Mouse (Mus musculus) myocyte (in vitro differentiated cells): Measurements from ENCODE around the gene Aff3. TPM values are rescaled to one million over a fixed set of nuclear protein-coding genes. Genes with fewer than 3 reads are reported as not detected.

Source experiments
- H3K27me3 ChIP-seq: one replicate; pipeline ENCODE4 v1.6.1; 2011; ENCODE audit not compliant: control insufficient read depth, insufficient read depth, insufficient read length
- H3K36me3 ChIP-seq: one replicate; pipeline ENCODE4 v1.6.1; 2011; ENCODE audit not compliant: control insufficient read depth, insufficient read depth
- H3K4me2 ChIP-seq: one replicate; pipeline ENCODE4 v1.6.1; 2011; ENCODE audit warnings: low read depth, control low read depth
- H3K4me3 ChIP-seq: one replicate; pipeline ENCODE4 v1.5.1; 2011; ENCODE audit warnings: mild to moderate bottlenecking, control low read depth, moderate library complexity
- H3K79me2 ChIP-seq: one replicate; pipeline ENCODE4 v1.6.1; 2011; ENCODE audit not compliant: control insufficient read depth, insufficient read depth
- H3ac ChIP-seq: one replicate; pipeline ENCODE4 v1.6.1; 2011; ENCODE audit not compliant: control insufficient read depth, insufficient read length
- CEBPB ChIP-seq: IDR thresholded peaks from 2 replicates; pipeline ENCODE4 v1.6.1; 2011; ENCODE audit warnings: mild to moderate bottlenecking, moderate library complexity; ENCODE audit not compliant: poor library complexity, insufficient read depth, severe bottlenecking
- E2F4 ChIP-seq: IDR thresholded peaks from one replicate; pipeline ENCODE4 v1.6.1; 2011; ENCODE audit warnings: mild to moderate bottlenecking, control low read depth, moderate library complexity; ENCODE audit not compliant: insufficient read depth
- MAX ChIP-seq: IDR thresholded peaks from one replicate; pipeline ENCODE4 v1.6.1; 2011; ENCODE audit warnings: low read depth, mild to moderate bottlenecking, control low read depth
- MYOD1 ChIP-seq, 3 experiments: IDR thresholded peaks; one replicate each; pipeline ENCODE4 v1.6.1; 2011; ENCODE audit warnings: control low read depth in 2 of 3, low read depth in 2 of 3, mild to moderate bottlenecking in 2 of 3, moderate library complexity in 1 of 3; ENCODE audit not compliant: insufficient read length in 2 of 3, control insufficient read depth in 1 of 3
- MYOG ChIP-seq, 3 experiments: IDR thresholded peaks; one replicate each; pipeline ENCODE4 v1.6.1; 2011; ENCODE audit warnings: control low read depth in 2 of 3, low read depth in 2 of 3, mild to moderate bottlenecking in 2 of 3; ENCODE audit not compliant: insufficient read length in 2 of 3, control insufficient read depth in 1 of 3, insufficient read depth in 1 of 3
- POLR2A ChIP-seq: IDR thresholded peaks from one replicate; pipeline ENCODE4 v1.6.1; 2011; ENCODE audit warnings: low read depth, mild to moderate bottlenecking, control low read depth, moderate library complexity; ENCODE audit not compliant: insufficient read length
- POLR2AphosphoS2 ChIP-seq: IDR thresholded peaks from one replicate; pipeline ENCODE4 v1.6.1; 2011; ENCODE audit warnings: low read depth, control low read depth; ENCODE audit not compliant: insufficient read length
- REST ChIP-seq: IDR thresholded peaks from one replicate; pipeline ENCODE4 v1.6.1; 2011; ENCODE audit warnings: mild to moderate bottlenecking, control low read depth, moderate library complexity; ENCODE audit not compliant: insufficient read depth, insufficient read length
- SRF ChIP-seq: IDR thresholded peaks from one replicate; pipeline ENCODE4 v1.6.1; 2011; ENCODE audit warnings: low read depth; ENCODE audit not compliant: control insufficient read depth, insufficient read length
- TCF12 ChIP-seq: IDR thresholded peaks from one replicate; pipeline ENCODE4 v1.6.1; 2011; ENCODE audit warnings: mild to moderate bottlenecking, control low read depth; ENCODE audit not compliant: poor library complexity, insufficient read depth, severe bottlenecking
- TCF3 ChIP-seq: IDR thresholded peaks from one replicate; pipeline ENCODE4 v1.6.1; 2011; ENCODE audit warnings: low read depth, control low read depth; ENCODE audit not compliant: insufficient read length
- USF1 ChIP-seq: IDR thresholded peaks from one replicate; pipeline ENCODE4 v1.6.1; 2011; ENCODE audit warnings: low read depth, mild to moderate bottlenecking, control low read depth, moderate library complexity
- polyA plus RNA-seq: library from polyadenylated mRNA; unstranded; fragments of >200 nt; fragmentation: generic; extraction: Trizol; gene quantifications from one replicate; pipeline ENCODE4 v1.2.1, GENCODE M21; 2012; ENCODE audit warnings: missing spikeins

The Aff3 gene
- polyA plus RNA-seq, 1 experiment, result not detected

GRCm38 (mm10) chr1:38292851-38293250 is 371.9 kb downstream of the Aff3 start:
- H3ac ChIP-seq, result no peak overlapping the region
- H3K4me3 ChIP-seq, result no peak overlapping the region
- H3K27me3 ChIP-seq, result no peaks in the 10 kb centered on the region
- H3K79me2 ChIP-seq, result no peaks in the 10 kb centered on the region
- no peaks in the 10 kb centered on the region for H3K36me3 ChIP-seq
- TF ChIP-seq CEBPB, result no peak
- TF ChIP-seq REST, result no peak
- TF ChIP-seq POLR2A, result no peak
- TF ChIP-seq MAX, result no peak
- TF ChIP-seq TCF12, result no peak
- no peak for TF ChIP-seq MYOD1 (IDR thresholded peaks at IDR 0.05; ENCODE audit: control insufficient read depth in 1 of 3, insufficient read length in 2 of 3, low read depth in 2 of 3)
- no peak overlapping the region for H3K4me2 ChIP-seq

DNA sequence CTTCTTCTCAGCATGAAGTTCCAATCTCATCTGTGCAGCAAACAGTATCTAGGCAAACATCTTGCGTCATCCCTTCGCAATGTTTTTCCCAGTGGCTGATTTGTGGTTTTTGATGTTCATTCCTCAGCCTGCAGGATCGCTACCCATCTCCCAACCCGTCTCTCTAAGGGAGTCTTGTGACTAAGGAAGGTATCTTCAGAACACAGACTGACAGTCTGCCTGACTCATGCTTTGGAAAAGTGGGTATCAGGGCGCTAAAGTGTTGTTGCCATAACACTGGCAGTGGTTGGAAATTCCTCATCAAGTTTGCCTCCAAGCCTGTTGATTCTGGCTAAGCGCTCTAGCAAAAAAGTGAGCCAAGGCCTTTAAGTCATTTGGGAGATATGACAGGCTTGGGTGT is 372.8 kb downstream of the Aff3 start:
- no peak overlapping the region for H3K4me3 ChIP-seq
- H3K4me2 ChIP-seq, result no peak overlapping the region
- H3K36me3 ChIP-seq, result no peaks in the 10 kb centered on the region
- no peaks in the 10 kb centered on the region for H3K27me3 ChIP-seq
- no peaks in the 10 kb centered on the region for H3K79me2 ChIP-seq
- TF ChIP-seq SRF (no peak), TCF12 (no peak), MYOD1 (IDR thresholded peaks at IDR 0.05; ENCODE audit: control insufficient read depth in 1 of 3, insufficient read length in 2 of 3, low read depth in 2 of 3) (no peak), MAX (no peak), POLR2AphosphoS2 (no peak), CEBPB (no peak), E2F4 (no peak), REST (no peak), TCF3 (no peak), USF1 (no peak), MYOG (IDR thresholded peaks at IDR 0.05; ENCODE audit: control insufficient read depth in 1 of 3, insufficient read depth in 1 of 3, insufficient read length in 2 of 3, low read depth in 2 of 3) (no peak), POLR2A (no peak)
- H3ac ChIP-seq, result no peak overlapping the region

- TF ChIP-seq MYOD1 (IDR thresholded peaks at IDR 0.05; ENCODE audit: control insufficient read depth in 1 of 3, insufficient read length in 2 of 3, low read depth in 2 of 3) (no peak), USF1 (no peak), REST (no peak), POLR2AphosphoS2 (no peak), TCF3 (no peak), CEBPB (no peak), POLR2A (no peak), MAX (no peak), E2F4 (no peak), TCF12 (no peak), SRF (no peak), MYOG (IDR thresholded peaks at IDR 0.05; ENCODE audit: control insufficient read depth in 1 of 3, insufficient read depth in 1 of 3, insufficient read length in 2 of 3, low read depth in 2 of 3) (no peak)
Measured at GRCm38 (mm10) chr1:38291497-38291896, 373.3 kb downstream of the Aff3 start.

GRCm38 (mm10) chr1:38290881-38291280 is 373.9 kb downstream of the Aff3 start:
- TF ChIP-seq POLR2A (no peak), REST (no peak), TCF12 (no peak)
- Histone ChIP-seq H3K79me2 (no peaks in the 10 kb centered on the region), H3ac (no peak overlapping the region), H3K36me3 (no peaks in the 10 kb centered on the region), H3K27me3 (no peaks in the 10 kb centered on the region), H3K4me3 (no peak overlapping the region), H3K4me2 (no peak overlapping the region)

More at GRCm38 (mm10) chr1:38291497-38291896, 373.3 kb downstream of the Aff3 start:
- Histone ChIP-seq H3ac (no peak overlapping the region), H3K27me3 (no peaks in the 10 kb centered on the region), H3K79me2 (no peaks in the 10 kb centered on the region), H3K36me3 (no peaks in the 10 kb centered on the region), H3K4me3 (no peak overlapping the region), H3K4me2 (no peak overlapping the region)

- Histone ChIP-seq H3K4me3 (no peak overlapping the region), H3K4me2 (no peak overlapping the region), H3K79me2 (no peaks in the 10 kb centered on the region), H3ac (no peak overlapping the region), H3K36me3 (no peaks in the 10 kb centered on the region), H3K27me3 (no peaks in the 10 kb centered on the region)
- TF ChIP-seq USF1, result no peak
- no peak for TF ChIP-seq MYOG (IDR thresholded peaks at IDR 0.05; ENCODE audit: control insufficient read depth in 1 of 3, insufficient read depth in 1 of 3, insufficient read length in 2 of 3, low read depth in 2 of 3)
Measured at GRCm38 (mm10) chr1:38289891-38290290, 374.9 kb downstream of the Aff3 start.
